Mouse (Mus musculus): ENCODE measurements around the gene R3hdm4.

R3hdm4 gene

DNA sequence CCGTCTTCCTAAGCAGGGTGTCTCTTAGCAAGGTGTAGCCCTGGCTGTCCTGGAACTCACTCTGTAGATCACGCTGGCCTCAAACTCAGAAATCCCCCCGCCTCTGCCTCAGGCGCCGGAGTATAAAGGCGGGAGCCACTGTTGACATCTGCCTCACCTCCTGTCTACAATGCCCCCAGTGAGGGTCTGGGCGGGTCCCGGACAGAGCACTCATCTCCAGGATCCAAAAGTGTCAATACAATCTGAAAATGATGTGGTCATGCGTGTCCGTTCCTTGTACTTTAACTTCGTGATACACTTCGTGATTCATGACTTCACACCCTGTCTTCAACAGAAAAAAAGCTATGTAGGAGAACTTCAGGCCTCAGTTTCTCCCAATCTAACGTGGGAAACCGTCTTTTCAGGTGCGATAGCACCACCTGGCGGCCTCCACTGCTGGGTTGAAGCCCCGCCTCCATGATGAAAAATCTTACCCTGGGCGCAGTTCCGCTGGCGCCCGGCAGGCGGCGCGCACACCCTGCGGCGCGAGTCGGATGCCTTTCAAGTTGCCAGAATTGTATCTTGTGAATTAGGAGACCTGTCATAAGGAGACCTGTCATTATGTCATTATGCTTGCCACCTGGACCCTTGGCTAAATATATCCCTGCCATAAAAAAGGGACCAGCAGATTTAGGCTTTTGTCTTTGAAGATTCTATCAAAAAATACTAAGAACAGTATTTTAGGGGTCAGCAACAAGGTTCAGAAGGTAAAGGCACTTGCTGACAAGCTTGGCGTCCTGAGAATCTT is 4.2 kb upstream of the R3hdm4 start:
- peak; percentile 97 for DNase-seq

DNA sequence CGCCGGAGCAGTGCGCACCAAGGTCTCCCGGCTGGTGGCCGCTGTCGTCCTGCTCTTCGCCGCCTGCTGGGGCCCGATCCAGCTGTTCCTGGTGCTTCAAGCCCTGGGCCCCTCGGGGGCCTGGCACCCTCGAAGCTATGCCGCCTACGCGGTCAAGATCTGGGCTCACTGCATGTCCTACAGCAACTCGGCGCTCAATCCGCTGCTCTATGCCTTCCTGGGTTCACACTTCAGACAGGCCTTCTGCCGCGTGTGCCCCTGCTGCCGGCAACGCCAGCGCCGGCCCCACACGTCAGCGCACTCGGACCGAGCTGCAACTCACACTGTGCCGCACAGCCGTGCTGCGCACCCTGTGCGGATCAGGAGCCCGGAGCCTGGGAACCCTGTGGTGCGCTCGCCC is 564 bp upstream of the R3hdm4 start:
- no peak for DNase-seq

DNA sequence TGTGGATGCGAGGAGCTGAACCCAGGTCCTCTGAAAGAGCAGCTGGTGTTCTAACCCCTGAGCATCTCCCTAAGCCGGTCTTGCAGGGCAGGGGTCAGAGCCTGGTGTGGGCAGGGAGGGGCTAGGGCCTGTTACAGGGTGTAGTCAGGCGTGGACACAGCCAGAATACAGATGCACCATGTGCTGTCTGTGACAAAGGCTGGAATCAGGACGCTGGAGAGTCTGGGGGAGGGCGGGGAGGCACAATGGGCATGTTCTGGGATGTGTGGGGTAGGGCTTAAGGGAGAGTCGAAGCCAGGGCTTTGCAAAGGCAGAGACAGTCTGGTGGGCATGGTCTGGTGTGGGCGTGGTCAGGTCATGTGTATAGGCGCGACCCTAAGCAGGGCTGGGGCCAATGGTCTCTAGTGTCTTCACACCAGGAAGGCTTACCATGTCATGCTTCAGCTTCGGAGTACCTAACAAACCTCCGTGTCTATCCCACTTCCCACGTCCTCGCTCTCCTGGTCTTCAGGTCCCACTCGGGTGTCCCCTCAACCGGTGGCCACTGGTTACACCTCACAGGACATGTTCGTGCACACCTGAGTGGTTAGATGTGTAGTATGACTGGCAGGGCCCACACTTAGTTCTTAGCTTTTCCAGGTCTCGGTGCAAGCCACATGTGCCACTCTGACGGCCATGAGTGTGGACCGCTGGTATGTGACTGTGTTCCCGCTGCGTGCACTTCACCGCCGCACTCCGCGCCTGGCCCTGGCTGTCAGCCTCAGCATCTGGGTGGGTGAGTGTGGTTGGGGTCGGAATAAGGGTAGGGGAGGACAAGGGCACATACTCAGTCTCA is 735 bp downstream of the R3hdm4 start:
- no peak for DNase-seq

DNA sequence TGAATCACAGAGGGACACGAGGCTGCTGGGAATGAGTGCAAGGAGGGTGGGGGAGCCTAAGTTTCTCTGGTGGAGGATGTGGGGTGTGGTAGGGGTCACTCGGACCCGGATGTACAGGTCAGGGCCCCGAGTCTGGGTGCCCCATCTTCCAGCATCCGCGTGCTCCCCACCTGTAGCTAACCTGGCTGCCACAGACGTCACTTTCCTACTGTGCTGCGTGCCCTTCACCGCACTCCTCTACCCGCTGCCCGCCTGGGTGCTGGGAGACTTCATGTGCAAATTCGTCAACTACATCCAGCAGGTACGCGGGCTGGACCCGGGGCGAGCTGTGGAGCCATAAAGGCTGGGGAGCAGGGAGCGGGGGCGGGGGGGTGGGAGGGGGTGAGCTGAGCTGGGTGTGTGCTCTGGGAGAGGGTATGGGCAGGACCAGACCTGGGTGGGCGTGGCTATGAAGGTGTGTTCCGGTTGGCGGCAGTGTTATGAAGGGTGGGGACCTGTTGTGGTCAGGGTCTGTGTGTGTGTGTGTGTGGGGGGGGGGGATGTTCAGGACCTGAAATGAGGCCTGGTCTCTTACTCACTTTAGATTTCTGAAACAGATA is 1.7 kb downstream of the R3hdm4 start:
- no peak for DNase-seq

DNA sequence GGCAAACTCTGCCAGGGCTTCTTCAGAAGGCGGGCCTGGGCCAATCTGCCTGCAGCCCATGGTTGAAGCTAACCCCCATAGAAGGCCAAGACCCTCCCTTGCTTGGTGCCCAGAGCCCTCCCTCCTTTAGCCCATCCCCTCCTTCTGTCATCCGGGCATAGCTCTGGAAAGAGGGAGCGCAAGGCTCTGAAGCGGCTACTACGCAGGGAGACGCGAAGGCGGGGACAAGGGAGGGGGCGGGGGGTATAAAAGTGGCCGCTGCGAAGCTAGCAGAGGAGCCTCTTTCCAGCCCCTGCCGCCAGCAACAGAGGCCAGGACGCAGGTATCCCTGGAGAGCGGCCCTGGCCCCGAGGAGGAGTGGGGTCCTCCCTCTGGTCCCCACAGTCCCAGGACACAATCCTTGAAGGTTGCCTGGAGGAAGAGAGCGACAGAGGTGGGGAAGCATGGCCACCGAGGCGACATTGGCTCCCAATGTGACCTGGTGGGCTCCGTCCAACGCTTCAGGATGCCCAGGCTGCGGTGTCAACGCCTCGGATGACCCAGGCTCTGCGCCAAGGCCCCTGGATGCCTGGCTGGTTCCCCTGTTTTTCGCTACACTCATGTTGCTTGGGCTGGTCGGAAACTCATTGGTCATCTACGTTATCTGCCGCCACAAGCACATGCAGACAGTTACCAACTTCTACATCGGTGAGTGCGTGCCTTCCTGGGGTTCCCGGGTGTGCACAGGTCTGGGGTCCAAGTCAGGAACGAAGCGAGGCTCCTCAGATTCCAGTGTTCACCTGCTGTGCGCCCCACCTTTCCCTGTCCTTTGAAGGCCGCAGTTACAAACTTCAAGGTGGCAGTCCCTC is 2.6 kb downstream of the R3hdm4 start:
- DNase-seq = no peak

DNA sequence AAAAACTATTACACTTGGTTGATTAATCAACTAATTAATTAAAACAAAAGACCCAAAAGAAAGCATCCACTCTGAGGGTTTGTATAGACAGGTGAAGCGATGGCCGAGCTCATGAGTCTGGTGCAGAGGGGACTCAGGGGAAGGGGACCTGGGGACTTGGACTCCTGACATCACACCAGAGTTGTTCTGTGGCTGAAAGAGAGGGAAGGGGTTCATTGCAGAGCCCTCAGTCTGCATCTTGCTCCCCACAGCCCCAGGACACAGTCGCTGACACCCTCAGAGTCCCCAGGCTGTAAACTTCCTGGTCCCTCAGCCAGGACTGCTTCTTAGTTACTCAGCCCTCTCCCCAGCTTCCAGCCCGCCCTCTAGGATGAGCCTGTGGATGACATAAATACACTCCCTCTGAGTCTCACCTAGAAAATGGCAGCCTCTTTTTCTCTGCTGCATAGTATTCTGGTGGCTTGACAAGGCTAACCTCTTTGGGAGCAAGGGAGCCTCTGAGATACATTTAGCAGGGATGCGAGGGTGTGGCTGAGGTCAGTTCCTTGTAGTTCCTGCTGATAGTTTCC is 3.4 kb downstream of the R3hdm4 start:
- no peak for DNase-seq

DNA sequence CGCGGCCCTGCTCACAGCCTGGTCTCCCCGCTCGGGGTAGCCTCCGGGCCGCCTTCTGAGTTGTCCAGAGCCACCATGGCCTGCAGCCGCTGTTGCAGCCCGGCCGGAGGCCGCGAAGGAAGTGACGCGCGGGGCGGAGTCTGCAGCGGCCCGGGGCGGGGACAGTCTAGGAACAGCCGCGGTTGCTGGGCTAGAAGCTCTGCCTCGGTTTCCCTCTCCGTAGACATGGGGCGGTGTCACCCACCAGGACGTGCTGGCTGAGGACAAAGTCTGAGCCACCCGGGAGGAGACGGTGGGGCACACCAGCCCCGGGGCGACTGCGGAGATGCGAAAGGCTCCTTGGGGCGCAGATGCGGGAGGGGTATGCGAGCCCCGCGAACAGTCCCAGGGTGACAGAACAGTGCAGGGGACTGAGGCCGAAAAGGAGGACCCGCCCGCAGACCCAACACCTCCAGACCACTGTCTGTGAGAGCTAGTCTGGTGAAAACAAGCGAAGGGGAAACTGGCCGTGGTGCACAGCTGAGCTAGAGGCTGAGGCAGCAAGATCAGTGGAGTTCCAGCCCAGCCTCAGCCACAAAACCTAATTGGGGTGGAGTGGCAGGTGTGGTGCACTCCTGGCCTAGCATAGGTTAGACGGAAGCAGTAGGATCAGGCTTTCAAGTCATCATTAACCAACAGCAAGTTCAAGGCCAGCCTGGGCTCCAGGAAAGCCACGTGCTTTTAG is 4.0 kb downstream of the R3hdm4 start, which contains the start of gene Kiss1r:
TSS of gene Kiss1r (plus strand) at position 164 of the 724 bp plus-strand sequence.
- DNase-seq = peak; percentile 90

DNA sequence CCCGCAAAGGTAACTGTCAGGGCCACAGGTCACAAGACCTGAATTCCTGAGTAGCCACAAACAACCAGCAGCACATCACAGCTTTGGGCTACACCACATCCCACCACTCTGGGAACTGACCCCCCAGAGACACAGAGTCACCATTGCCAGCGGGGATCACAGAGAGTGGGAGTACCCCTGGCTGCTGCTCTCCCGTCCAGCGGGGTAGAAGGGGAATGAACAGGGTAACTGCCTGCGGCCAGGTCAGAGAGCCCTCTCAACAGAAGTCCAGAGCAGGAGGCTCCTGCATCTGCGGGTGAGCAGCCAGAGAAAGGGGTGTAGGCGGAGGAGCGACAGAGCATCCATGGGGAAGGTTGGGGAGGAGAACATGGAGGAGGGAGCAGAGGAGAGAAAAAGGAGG is 4.9 kb downstream of the R3hdm4 start:
- no peak for DNase-seq

DNA sequence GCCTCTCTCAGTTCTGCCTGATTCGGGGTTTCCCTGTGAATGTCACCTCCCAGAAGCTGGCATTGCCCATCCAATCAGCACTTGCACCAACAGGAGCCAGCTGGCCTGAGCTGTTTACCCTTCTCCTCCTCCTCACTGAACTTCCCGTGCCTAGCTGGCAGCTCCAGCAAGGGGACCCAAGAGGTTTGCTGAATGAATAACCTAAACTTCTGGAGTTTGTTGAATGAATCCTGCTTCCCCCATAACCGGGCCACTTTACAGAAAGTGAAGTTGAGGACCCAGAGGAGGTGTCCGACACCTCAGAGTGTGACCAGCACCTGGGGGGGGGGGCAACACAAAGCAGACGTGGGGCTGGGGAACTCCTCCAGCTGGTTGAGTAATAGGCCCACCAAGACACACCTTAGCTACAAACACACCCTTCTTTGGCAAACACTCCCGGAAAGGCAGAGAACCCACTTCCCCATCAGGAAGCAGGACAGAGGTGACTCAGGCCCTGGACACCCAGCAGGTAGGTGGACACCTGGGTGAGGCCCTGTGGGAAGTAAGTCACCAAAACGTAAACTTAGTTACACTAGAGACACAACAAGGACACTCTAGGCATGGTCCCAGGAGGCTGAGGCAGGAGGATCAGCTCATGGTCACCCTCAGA is 5.9 kb downstream of the R3hdm4 start:
- no peak for DNase-seq

DNA sequence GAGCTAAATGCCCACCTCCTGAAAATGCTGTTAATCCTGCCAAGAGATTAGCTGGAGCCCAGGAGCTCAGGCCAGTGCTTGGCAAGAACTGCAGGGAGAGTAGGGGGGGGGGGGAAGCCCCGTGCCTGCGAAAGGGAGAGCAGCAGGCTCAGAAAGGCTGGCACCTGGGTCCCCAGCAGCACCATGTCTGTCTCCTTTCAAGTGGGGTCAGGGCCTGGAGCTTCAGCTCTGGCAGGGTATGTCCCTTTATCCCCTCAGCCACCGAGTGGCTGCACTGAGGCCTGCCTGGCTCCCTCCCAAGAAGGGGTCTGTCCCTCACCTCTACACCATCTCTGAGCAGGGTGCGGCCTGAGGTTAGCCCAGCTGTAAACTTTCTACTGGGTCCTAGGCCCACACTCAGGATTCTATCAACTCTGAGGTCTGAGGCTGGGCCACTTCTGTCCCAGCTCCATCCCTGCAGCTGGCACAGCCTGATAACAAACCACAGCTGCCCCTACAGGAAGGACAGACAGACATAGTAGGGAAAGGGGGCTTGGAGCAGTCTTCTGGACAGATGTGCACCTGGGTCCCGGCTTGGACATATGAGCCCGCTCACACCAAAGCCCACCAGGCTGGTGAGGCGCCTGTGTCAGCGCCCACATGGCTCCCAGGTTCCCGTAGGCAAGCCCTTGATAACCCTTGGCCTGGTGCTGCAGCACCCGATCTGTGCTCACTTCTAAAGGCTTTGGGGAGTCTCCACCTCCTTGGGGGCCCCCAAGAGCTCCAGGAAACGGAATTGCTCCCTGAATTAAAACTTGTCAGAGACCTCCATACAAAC is 6.7 kb downstream of the R3hdm4 start:
- DNase-seq = no peak

DNA sequence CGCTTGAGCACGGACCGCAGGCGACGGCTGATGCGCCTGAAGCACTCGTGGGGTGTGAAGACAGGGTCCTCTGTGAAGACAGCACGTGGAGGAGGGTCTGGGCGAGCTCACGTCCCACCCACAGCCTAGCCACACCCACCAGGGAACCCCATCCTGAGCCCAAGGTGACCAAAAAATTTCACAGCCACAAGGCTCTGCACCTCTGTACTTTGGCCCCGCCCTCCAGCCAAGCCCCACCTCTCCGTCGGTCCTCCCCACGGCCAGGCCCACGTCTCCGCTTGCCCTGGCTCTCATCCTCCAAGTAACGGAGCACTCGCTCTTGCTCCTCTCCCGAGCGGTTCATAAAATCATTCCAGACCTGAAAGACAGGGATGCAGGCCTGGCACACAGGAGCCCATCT is 8.6 kb downstream of the R3hdm4 start:
- DNase-seq = no peak

DNA sequence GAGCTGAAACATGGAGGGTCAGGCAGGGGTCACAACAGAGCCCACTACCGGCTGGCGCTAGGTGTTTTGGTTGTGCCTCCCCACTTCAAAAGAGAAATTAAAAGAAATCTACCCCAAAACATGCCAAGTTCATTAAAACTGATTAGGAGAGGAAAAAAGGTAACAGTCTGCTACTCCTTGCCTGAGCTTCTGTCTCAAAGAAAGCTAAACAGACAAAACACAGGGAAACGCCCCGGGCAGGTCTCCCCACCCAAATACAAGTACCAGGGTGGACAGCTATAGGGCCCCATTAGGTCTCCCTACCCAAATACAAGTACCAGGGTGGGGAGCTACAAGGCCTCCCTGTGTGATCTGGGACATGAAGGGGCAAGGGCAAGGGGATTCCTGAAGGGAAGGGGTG is 10.5 kb downstream of the R3hdm4 start, which contains the start of gene Gm26602:
TSS of gene Gm26602 (plus strand) at position 301 of the 400 bp plus-strand sequence.
- DNase-seq = no peak

DNA sequence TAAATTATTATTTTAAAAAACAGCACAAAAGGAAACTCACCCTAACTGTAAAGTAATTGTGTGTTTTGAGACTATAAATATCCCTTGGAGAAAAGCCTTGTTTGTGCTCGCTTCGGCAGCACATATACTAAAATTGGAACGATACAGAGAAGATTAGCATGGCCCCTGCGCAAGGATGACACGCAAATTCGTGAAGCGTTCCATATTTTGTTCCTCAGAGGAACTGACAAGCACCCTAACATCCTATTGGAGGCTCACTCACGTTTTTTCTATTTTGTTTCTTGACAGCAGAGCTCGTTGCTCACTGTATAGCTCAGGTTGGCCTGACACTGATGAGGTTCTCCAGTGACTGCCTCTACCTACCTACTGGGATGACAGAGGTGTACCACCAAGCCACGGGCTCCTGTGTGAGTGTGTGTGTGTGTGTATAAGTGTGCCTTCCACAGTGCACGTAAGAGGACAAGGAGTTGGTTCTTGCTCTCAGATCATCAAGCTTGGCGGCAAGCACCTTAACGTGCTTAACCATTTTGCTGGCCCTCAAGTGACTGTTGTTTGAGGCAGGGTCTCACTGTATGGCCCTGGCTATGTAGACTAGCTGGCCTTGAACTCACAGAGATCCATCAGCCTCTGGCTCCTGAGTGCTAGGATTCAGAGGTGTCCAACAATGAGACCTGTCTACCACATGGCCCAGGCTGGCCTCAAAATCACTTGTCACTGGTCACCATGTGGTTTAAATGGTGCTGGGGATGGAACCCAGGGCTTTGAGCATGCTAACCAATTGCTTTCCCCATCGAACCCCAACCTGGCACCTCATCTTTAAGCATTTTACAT is 11.7 kb downstream of the R3hdm4 start:
- peak; percentile 64 for DNase-seq

DNA sequence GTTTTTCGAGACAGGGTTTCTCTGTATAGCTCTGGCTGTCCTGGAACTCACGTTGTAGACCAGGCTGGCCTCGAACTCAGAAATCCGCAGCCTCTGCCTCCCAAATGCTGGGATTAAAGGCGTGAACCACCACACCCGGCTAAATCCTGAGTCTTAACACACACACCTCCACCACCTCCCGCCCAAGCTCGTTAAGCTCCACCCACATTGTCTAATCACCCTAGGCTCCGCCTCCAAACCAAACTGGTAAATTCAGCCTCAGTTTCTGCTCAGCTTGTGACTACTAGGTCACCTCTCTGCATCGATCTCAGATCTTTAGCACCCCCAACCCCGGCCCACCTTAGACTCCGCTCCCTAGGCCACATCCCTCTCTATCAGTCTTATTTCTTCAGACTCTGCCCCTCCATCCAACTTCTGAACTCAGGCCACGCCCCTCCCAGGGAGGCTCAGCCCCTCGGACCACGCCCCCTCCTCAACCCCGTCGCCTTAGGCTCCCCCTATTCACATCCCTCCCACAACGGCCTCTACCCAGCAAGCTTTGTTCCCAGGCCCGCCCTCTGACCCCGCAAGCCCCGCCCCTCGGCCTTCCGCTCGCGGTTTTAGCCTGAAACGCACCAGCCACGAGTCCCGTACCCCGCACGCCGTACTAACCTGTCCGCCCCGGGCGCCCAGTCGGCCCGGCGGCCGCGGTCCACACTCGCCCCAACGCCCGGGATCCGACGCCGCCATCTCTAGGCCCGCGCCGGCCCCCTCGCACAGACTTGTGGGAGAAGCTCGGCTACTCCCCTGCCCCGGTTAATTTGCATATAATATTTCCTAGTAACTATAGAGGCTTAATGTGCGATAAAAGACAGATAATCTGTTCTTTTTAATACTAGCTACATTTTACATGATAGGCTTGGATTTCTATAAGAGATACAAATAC is 12.6 kb downstream of the R3hdm4 start, which contains the start of gene Med16:
TSS of gene Med16 (minus strand) at position 757 of the 925 bp plus-strand sequence.
- DNase-seq = peak; percentile 98

DNA sequence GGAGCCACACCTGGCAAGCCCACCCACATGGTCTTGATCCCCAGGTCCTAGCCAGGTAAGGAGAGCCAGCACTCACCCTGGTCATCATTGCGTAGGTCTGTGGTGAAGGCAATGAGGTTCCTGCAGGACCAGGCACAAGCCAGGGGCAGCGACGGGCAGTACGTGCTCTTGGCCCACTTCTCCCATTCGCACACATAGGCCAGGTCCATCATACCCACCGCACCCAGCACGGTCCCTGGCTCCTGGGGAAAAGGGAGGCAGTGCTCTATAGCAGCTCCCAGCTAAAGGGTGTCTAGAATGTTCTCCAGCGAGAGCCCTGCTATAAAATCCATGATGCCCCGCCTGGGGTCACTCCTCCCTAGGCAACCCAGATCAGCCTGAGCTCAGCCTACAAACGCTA is 13.6 kb downstream of the R3hdm4 start:
- no peak for DNase-seq

DNA sequence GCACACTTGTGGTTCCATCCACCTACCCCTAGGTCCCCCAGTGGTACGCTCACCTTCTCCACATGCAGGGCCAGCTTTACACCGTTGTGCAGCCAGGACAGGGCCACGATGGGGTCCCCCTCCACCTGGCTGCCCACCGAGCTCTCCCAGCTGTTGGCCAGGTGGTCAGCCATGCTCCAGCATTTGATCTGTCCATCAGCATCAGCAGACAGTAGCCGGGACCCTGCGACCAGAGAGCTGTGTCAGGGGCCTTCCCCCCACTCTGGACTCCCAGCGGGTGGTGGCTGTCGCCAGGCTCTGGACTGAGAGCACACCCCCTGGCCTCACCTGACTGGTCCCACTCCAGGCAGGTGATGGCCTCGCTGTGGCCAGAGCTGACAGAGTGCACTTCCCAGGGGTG is 14.3 kb downstream of the R3hdm4 start:
- DNase-seq = no peak

DNA sequence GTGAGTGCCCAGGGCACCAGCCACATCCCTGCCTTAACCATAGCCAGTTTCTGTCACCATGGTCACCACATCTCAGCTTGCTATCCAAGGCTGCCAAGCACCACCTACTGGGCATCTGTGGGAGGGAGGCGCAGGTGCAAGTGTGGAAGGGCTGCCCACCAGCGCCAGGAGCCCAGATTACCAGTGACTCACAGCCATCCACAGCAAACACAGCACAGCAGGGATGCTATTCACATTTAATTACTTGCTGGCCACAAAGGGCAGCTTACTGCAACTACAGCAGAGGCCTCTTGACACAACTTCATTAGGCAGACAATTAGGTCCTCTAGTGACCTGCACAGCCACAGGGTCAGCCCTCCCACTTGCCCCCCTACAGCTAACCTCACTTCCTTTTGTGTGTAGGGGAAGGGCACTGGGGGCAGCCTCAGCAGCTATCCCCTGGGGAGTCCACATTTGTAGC is 20.0 kb downstream of the R3hdm4 start:
- no peak for DNase-seq

Data from kidney, adult 18-20 months (tissue).